Mouse (Mus musculus) urinary bladder, postnatal 25 days (tissue): ENCODE results near the gene Cnp.

ENCODE experiments used
- DNase-seq: peaks from one replicate; pipeline ENCODE4 v3.0.0; 2022; ENCODE audit warnings: low spot score

Cnp gene

DNA sequence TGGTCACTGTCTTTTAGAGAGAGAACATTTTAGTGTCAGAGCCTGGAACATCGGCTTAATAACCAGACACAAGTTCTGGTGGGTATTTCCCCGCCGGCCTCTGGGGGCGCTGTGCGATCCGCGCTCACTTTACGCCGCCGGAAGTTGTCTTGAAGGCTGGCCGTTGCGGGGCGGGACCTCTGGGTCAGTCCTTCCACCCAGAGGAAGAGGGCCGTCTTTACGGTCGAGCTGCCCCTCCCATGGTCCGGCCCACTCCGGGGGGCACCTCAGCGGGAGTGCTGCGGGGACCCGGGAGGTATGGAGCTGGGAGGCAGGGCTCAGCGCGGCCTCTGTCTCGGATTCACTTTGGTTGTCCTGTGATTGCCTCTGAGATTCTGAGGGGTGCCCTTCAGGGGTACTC, 48.0 kb downstream of the Cnp start:
- peak; percentile 92 for DNase-seq

DNA sequence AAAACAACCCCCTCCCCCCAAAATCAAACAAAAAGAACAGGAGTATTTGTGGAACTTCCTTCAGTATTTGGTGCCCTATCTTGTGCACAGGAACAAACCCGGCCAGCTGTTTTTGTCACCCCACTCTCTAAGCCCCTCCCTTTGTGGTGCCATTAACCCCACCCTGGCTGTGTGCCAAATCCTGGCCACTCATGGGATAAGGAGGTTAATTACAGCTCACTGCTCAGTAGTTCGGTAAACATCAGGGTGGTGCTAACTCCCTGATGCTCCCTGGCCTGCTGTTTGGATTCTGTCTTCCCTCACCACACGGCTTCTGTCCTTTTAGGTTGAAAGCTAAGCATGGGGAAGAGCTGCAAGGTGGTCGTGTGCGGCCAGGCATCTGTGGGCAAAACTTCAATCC, 49.2 kb downstream of the Cnp start:
- DNase-seq: peak; percentile 48

DNA sequence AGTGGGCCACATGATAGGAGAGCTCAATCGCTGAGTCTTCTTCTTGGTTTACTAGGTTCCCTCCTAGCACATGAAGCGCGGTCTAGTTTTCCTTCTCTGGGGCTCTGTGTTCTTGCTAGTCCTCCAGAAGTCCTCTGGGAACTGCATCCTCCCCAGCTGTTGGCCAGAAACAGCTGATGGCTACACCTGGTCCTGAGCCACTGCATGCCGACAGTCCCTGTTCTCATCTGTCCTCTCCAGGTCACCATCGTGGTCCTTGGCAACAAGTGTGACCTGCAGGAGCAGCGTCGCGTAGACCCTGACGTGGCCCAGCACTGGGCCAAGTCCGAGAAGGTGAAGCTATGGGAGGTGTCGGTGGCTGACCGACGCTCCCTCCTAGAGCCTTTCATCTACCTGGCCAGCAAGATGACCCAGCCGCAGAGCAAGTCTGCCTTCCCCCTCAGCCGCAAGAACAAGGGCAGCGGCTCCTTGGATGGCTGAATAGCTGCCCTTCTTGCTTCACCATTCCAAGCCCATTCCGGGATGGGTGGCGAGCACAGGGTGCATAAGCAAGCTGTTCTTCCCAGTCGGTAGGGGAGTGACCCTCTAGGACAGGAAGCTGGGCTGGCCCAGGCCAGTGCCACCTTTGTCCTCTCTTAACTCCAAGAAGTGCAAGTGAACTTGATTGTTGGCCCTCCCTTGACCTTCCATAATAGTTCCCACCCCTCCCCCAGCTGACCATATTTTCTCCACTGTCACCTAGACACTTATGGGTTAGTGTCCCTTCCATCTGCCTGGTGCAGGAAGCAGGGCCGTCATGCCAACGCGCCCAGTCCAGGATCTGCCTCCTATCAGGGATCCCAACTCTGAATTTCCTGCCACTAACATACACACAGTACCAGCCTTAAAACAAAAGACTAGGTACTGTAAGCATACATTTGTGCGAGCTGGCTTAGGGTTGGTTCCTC, 51.3 kb downstream of the Cnp start:
- no peak for DNase-seq

DNA sequence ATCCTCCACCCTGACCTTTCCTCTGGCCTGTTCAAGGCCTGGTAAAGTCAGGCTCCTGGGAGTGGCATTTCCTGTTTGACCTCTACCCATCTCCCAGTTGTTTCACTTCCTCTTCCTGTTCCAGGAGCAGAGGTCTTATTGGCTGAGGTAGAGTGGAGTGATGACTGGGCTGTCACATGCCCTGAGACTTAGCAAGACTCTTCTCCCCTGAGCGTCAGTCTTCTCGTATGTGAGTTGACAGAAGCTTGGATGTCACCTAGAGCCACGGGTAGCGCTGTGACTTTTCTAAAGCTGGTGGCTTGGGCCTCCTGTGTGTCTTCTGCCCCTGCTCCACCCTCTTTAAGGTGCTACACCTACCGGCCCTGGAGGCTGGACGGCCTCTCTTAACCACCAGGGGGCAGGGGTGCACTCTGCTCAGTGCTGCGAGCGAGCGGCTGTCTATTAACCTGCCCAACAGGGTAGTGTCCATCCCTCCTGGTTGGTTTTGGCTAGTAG, 52.0 kb downstream of the Cnp start:
- DNase-seq: peak; percentile 73

DNA sequence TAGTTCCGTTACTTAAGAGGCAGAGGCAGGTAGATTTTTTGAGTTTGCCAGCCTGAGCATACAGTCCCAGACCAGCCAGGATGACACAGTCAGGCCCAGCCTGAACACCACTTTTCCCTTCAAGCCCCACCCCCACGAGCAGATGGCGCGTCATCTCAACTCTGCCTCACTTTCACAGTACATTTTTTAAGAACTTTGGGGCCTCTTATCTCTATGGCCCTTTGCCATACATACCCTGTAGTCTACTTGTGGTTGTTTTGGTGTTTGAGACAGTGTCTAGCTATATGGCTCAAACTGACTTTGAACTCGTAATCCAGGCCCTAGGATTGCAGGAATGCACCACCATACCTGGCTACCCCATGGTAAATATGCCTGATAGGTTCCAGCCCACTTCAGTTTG, 53.4 kb downstream of the Cnp start:
- DNase-seq: no peak

DNA sequence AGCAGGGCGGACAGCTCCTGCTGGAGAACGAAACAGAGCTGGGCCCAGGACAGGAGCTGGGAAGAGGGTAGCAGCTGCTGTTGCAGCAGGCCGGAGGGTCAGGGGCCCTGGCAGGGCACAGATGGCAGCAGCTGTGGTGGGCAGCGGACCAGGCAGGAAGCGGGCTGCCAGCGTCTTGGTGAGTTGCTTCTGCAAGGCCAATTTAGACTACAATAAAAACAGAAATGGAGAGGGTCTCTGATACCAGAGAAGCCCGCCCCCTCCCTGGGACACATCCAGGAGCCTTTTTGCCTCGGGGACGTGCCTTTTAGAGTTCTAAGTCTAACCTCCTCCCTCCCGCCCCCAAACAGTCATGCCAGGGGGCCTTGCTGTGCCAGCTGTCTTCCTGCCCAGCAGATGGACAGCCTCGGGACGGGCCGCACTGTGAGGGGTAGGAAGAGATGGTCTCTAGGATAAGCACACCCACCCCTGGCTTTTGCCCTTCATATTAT, 54.2 kb downstream of the Cnp start:
- no peak for DNase-seq

DNA sequence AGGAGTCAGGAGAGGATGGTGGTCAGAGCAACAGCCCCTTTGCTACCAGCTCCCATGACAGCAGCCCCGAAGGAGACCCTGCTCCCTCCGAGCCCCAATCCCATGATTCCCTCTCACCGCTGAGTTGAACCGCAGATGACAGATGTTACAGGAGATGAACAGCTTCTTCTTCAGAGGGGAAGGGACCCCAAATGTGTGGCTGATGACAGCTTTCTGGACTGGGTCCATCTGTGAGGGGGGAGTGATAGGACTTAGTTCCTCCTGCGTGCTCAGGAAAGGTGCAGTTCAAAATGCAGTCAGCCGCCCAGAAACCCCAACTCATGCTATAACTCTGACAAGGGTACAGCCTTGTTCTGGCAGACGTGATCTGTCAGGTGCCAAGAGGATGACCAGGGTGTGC, 59.8 kb downstream of the Cnp start:
- no peak for DNase-seq

DNA sequence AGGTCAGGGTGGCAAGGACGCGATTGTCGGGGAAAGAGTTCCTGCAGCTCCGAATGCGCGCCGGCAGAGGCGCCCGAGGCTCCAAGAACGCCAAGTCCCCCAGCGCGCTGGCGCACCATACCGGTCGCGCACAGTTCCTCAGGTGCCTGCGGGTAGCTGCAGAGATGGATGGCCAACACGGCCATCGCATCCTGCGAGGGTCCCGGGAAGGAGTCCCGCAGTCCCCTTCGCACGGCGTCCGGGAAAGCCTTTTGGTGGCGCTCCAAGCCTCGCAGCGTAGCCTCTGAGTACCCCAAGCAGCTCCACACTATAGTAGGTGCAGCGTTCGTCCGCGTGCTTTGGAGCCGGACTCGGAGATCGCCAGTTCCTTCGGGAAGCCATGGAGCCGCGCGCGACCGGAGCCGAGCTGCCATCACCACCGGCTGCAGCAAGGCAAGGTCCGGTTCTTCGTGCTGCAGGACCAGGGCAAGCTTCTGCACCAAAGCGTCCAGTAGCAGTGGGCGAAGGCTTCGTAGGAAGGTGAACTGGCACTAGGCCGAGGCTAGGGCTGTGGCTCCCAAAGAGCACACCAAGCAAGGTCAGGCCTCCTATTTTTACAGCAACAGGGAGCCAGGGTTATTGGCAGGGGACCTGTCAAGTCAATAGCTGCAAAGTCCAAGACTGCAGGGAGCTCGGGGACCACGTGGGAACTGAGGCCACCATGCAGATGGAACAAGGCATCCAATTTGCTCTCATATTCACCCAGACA, 65.6 kb downstream of the Cnp start:
- DNase-seq: peak; percentile 26
